Mouse (Mus musculus): ENCODE measurements around the gene Fam193a.

Fam193a gene

GRCm38 (mm10) chr5:34461294-34461693 is 91.6 kb downstream of the Fam193a start:
- DNase-seq (ENCODE audit: low spot score in 2 of 2): no peak

GRCm38 (mm10) chr5:34461841-34462240 is 92.1 kb downstream of the Fam193a start:
- no peak for DNase-seq (ENCODE audit: low spot score in 2 of 2)

- DNase-seq (ENCODE audit: low spot score in 2 of 2): no peak
Measured at GRCm38 (mm10) chr5:34466079-34466478, 96.3 kb downstream of the Fam193a start.

GRCm38 (mm10) chr5:34466648-34467047 is 96.9 kb downstream of the Fam193a start:
- DNase-seq (ENCODE audit: low spot score in 2 of 2): no peak

GRCm38 (mm10) chr5:34468039-34468775 is 98.5 kb downstream of the Fam193a start:
- no peak for DNase-seq (ENCODE audit: low spot score in 2 of 2)

GRCm38 (mm10) chr5:34480926-34481325 is 111.2 kb downstream of the Fam193a start:
- DNase-seq (ENCODE audit: low spot score in 2 of 2): no peak

- DNase-seq (ENCODE audit: low spot score in 2 of 2): no peak
Measured at GRCm38 (mm10) chr5:34485731-34486130, 116.0 kb downstream of the Fam193a start.

- peak; percentile 63 to 70 for DNase-seq (ENCODE audit: low spot score in 2 of 2)
Measured at GRCm38 (mm10) chr5:34487320-34488090, 117.8 kb downstream of the Fam193a start.

GRCm38 (mm10) chr5:34488741-34489417 is 119.1 kb downstream of the Fam193a start:
- DNase-seq (ENCODE audit: low spot score in 2 of 2): no peak

GRCm38 (mm10) chr5:34489418-34489787 is 119.7 kb downstream of the Fam193a start:
- DNase-seq (ENCODE audit: low spot score in 2 of 2): no peak

GRCm38 (mm10) chr5:34496745-34497144 is 127.0 kb downstream of the Fam193a start:
- no peak for DNase-seq (ENCODE audit: low spot score in 2 of 2)

- DNase-seq (ENCODE audit: low spot score in 2 of 2): no peak
Measured at GRCm38 (mm10) chr5:34500886-34501285, 131.2 kb downstream of the Fam193a start.

GRCm38 (mm10) chr5:34501588-34501987 is 131.9 kb downstream of the Fam193a start:
- no peak for DNase-seq (ENCODE audit: low spot score in 2 of 2)

- no peak for DNase-seq (ENCODE audit: low spot score in 2 of 2)
Measured at GRCm38 (mm10) chr5:34502411-34502810, 132.7 kb downstream of the Fam193a start.

- DNase-seq (ENCODE audit: low spot score in 2 of 2): no peak
Measured at GRCm38 (mm10) chr5:34502821-34503220, 133.1 kb downstream of the Fam193a start.

- no peak for DNase-seq (ENCODE audit: low spot score in 2 of 2)
Measured at GRCm38 (mm10) chr5:34512486-34512885, 142.8 kb downstream of the Fam193a start.

- DNase-seq (ENCODE audit: low spot score in 2 of 2): peak; percentile 96 to 98
Measured at GRCm38 (mm10) chr5:34513466-34514217, 143.9 kb downstream of the Fam193a start, which contains the start of gene Tnip2. Gene Tnip2 (minus strand): TSS chr5:34513991.

GRCm38 (mm10) chr5:34514218-34514566 is 144.5 kb downstream of the Fam193a start:
- DNase-seq (ENCODE audit: low spot score in 2 of 2): no peak

- no peak for DNase-seq (ENCODE audit: low spot score in 2 of 2)
Measured at GRCm38 (mm10) chr5:34515096-34515495, 145.4 kb downstream of the Fam193a start.

GRCm38 (mm10) chr5:34517913-34518312 is 148.2 kb downstream of the Fam193a start:
- DNase-seq (ENCODE audit: low spot score in 2 of 2): peak; percentile 68 to 76

GRCm38 (mm10) chr5:34519389-34519910 is 149.7 kb downstream of the Fam193a start:
- DNase-seq (ENCODE audit: low spot score in 2 of 2): no peak

All from heart, adult 9 months (tissue).